Mouse (Mus musculus) cerebellum, adult 9-10 months (tissue): ENCODE results near the gene Stk33.

Experiments
- DNase-seq: peaks from one replicate; pipeline ENCODE4 v3.0.0; 2022

Gene Stk33

GRCm38 (mm10) chr7:109347241-109347640 is 91.6 kb downstream of the Stk33 start:
- no peak for DNase-seq

GRCm38 (mm10) chr7:109331722-109332121 is 107.2 kb downstream of the Stk33 start:
- DNase-seq, result no peak

- no peak for DNase-seq
Measured at GRCm38 (mm10) chr7:109328772-109329171, 110.1 kb downstream of the Stk33 start.

GRCm38 (mm10) chr7:109326813-109327212 is 112.1 kb downstream of the Stk33 start:
- DNase-seq, result peak; percentile 85

GRCm38 (mm10) chr7:109325731-109326130 is 113.2 kb downstream of the Stk33 start:
- DNase-seq, result no peak

- peak; percentile 37 for DNase-seq
Measured at GRCm38 (mm10) chr7:109325169-109325568, 113.7 kb downstream of the Stk33 start.

GRCm38 (mm10) chr7:109309506-109309905 is 129.4 kb downstream of the Stk33 start:
- no peak for DNase-seq

- no peak for DNase-seq
Measured at GRCm38 (mm10) chr7:109295807-109296206, 143.1 kb downstream of the Stk33 start.

GRCm38 (mm10) chr7:109295351-109295750 is 143.5 kb downstream of the Stk33 start:
- DNase-seq, result no peak

GRCm38 (mm10) chr7:109290501-109290900 is 148.4 kb downstream of the Stk33 start:
- no peak for DNase-seq

GRCm38 (mm10) chr7:109289106-109289505 is 149.8 kb downstream of the Stk33 start:
- no peak for DNase-seq

GRCm38 (mm10) chr7:109282106-109282505 is 156.8 kb downstream of the Stk33 start:
- DNase-seq, result no peak

- DNase-seq, result no peak
Measured at GRCm38 (mm10) chr7:109276622-109277021, 162.3 kb downstream of the Stk33 start.

GRCm38 (mm10) chr7:109275901-109276300 is 163.0 kb downstream of the Stk33 start:
- DNase-seq, result no peak

GRCm38 (mm10) chr7:109275151-109275550 is 163.7 kb downstream of the Stk33 start:
- DNase-seq, result no peak

GRCm38 (mm10) chr7:109274289-109274688 is 164.6 kb downstream of the Stk33 start:
- DNase-seq, result no peak

- peak; percentile 13 for DNase-seq
Measured at GRCm38 (mm10) chr7:109269046-109269445, 169.8 kb downstream of the Stk33 start.

- no peak for DNase-seq
Measured at GRCm38 (mm10) chr7:109267370-109267769, 171.5 kb downstream of the Stk33 start.

GRCm38 (mm10) chr7:109266181-109266580 is 172.7 kb downstream of the Stk33 start:
- DNase-seq, result no peak

- no peak for DNase-seq
Measured at GRCm38 (mm10) chr7:109265606-109266005, 173.3 kb downstream of the Stk33 start.

GRCm38 (mm10) chr7:109255506-109256352 is 183.2 kb downstream of the Stk33 start:
- DNase-seq, result peak; percentile 39

- no peak for DNase-seq
Measured at GRCm38 (mm10) chr7:109251418-109251817, 187.5 kb downstream of the Stk33 start.

GRCm38 (mm10) chr7:109244776-109245175 is 194.1 kb downstream of the Stk33 start:
- DNase-seq, result no peak

- no peak for DNase-seq
Measured at GRCm38 (mm10) chr7:109241313-109241712, 197.6 kb downstream of the Stk33 start.

- DNase-seq, result no peak
Measured at GRCm38 (mm10) chr7:109239346-109239745, 199.5 kb downstream of the Stk33 start.
